Mouse (Mus musculus) kidney, embryonic 15.5 days (tissue): Measurements from ENCODE around the gene Ak9. TPM values are rescaled to one million over a fixed set of nuclear protein-coding genes. Genes with fewer than 3 reads are reported as not detected.
"Not testable (repeated sequence)": the region's sequence is repeated elsewhere in the genome, so short reads cannot be mapped to it uniquely, and the experiment has no call there.

Experiments used
- ATAC-seq: fragments of 200-750 bp; cut with Nextera tagmentation; replicated peaks from 2 replicates; pipeline ENCODE4 v1.8.0; 2017; ENCODE audit warnings: moderate TSS enrichment; ENCODE audit not compliant: low FRiP score
- H3K27ac ChIP-seq: fragments of 300-500 bp; sonication (generic); 2 replicates; pipeline ENCODE4 v1.5.1; 2015; ENCODE audit warnings: mild to moderate bottlenecking, inconsistent platforms
- H3K27me3 ChIP-seq: fragments of 300-500 bp; sonication (generic); 2 replicates; pipeline ENCODE4 v1.6.1; 2015; ENCODE audit warnings: inconsistent platforms
- H3K36me3 ChIP-seq: fragments of 300-500 bp; sonication (generic); 2 replicates; pipeline ENCODE4 v1.6.1; 2015; ENCODE audit warnings: inconsistent platforms
- H3K4me1 ChIP-seq: fragments of 300-500 bp; sonication (generic); 2 replicates; pipeline ENCODE4 v1.6.1; 2015; ENCODE audit warnings: inconsistent platforms
- H3K4me2 ChIP-seq: fragments of 300-500 bp; sonication (generic); 2 replicates; pipeline ENCODE4 v1.6.1; 2015; ENCODE audit warnings: moderate library complexity, mild to moderate bottlenecking, inconsistent platforms
- H3K4me3 ChIP-seq: fragments of 300-500 bp; sonication (generic); replicated peaks from 2 replicates; pipeline ENCODE4 v1.5.1; 2015; ENCODE audit warnings: mild to moderate bottlenecking, inconsistent platforms
- H3K9ac ChIP-seq: fragments of 300-500 bp; sonication (generic); 2 replicates; pipeline ENCODE4 v1.6.1; 2015; ENCODE audit warnings: mild to moderate bottlenecking, inconsistent platforms
- H3K9me3 ChIP-seq: fragments of 300-500 bp; sonication (generic); replicated peaks from 2 replicates; pipeline ENCODE4 v1.6.1; 2016; ENCODE audit warnings: inconsistent platforms
- WGBS: fragments of 180-500 bp; shearing (Covaris S2); methylation state at CpG from one replicate; pipeline ENCODE4 v1.1.7; 2015; ENCODE audit warnings: mixed read lengths; 5-methylcytosine and 5-hydroxymethylcytosine counted together
- polyA plus RNA-seq: library from polyadenylated mRNA; unstranded; fragments of >200 nt; fragmentation: Nextera tagmentation; extraction: Ambion mirVana; gene quantifications from 2 replicates; pipeline ENCODE4 v1.2.1, GENCODE M21; 2015

Gene Ak9
- polyA plus RNA-seq, 1 experiment from 2014 or later, result 0.04 TPM

GRCm38 (mm10) chr10:41365086-41365485 is 61.3 kb downstream of the Ak9 start:
- WGBS, result 84% methylated on average over 9 of the region's 9 CpGs
- no peaks in the 10 kb centered on the region for H3K36me3 ChIP-seq
- no peaks in the 10 kb centered on the region for H3K27me3 ChIP-seq
- no peak overlapping the region for H3K9ac ChIP-seq
- ATAC-seq, result no peak
- no peak overlapping the region for H3K4me2 ChIP-seq
- no peaks in the 10 kb centered on the region for H3K9me3 ChIP-seq
- H3K27ac ChIP-seq, result no peak overlapping the region
- H3K4me3 ChIP-seq, result no peak overlapping the region
- no peaks in the 10 kb centered on the region for H3K4me1 ChIP-seq

GRCm38 (mm10) chr10:41380466-41380865 is 76.7 kb downstream of the Ak9 start:
- H3K9ac ChIP-seq, result no peak overlapping the region
- H3K27ac ChIP-seq, result no peak overlapping the region
- ATAC-seq, result no peak
- H3K27me3 ChIP-seq, result no peaks in the 10 kb centered on the region
- H3K9me3 ChIP-seq, result no peaks in the 10 kb centered on the region
- no peaks in the 10 kb centered on the region for H3K36me3 ChIP-seq
- H3K4me3 ChIP-seq, result no peak overlapping the region
- WGBS, result 81% methylated on average over 12 of the region's 12 CpGs
- H3K4me2 ChIP-seq, result no peak overlapping the region
- no peaks in the 10 kb centered on the region for H3K4me1 ChIP-seq

GRCm38 (mm10) chr10:41385506-41386221 is 81.9 kb downstream of the Ak9 start:
- no peaks in the 10 kb centered on the region for H3K27me3 ChIP-seq
- ATAC-seq, result no peak
- WGBS, result 54% methylated on average over 15 of the region's 15 CpGs

GRCm38 (mm10) chr10:41393555-41393954 is 89.8 kb downstream of the Ak9 start:
- ATAC-seq, result no peak
- WGBS, result 68% methylated on average over 2 of the region's 2 CpGs
- Histone ChIP-seq H3K4me3 (no peak overlapping the region), H3K27ac (no peak overlapping the region), H3K9me3 (no peaks in the 10 kb centered on the region), H3K4me1 (no peaks in the 10 kb centered on the region), H3K27me3 (no peaks in the 10 kb centered on the region), H3K4me2 (no peak overlapping the region), H3K9ac (no peak overlapping the region), H3K36me3 (no peaks in the 10 kb centered on the region)

More at GRCm38 (mm10) chr10:41385506-41386221, 81.9 kb downstream of the Ak9 start:
- no peak overlapping the region for H3K9ac ChIP-seq
- H3K4me2 ChIP-seq, result no peak overlapping the region
- no peaks in the 10 kb centered on the region for H3K9me3 ChIP-seq
- H3K36me3 ChIP-seq, result no peaks in the 10 kb centered on the region
- H3K4me1 ChIP-seq, result no peaks in the 10 kb centered on the region
- H3K27ac ChIP-seq, result no peak overlapping the region
- no peak overlapping the region for H3K4me3 ChIP-seq

- Histone ChIP-seq H3K9ac (no peak overlapping the region), H3K4me3 (no peak overlapping the region), H3K27ac (no peak overlapping the region), H3K4me2 (no peak overlapping the region), H3K9me3 (no peaks in the 10 kb centered on the region), H3K27me3 (no peaks in the 10 kb centered on the region), H3K36me3 (no peaks in the 10 kb centered on the region), H3K4me1 (no peaks in the 10 kb centered on the region)
- no peak for ATAC-seq
- WGBS, result 79% methylated on average over 3 of the region's 3 CpGs
Measured at GRCm38 (mm10) chr10:41401097-41401496, 97.3 kb downstream of the Ak9 start.

GRCm38 (mm10) chr10:41403364-41403763 is 99.6 kb downstream of the Ak9 start:
- H3K27me3 ChIP-seq, result no peaks in the 10 kb centered on the region
- no peak overlapping the region for H3K4me3 ChIP-seq
- WGBS, result 83% methylated on average over 2 of the region's 2 CpGs
- H3K36me3 ChIP-seq, result no peaks in the 10 kb centered on the region
- H3K9ac ChIP-seq, result no peak overlapping the region
- H3K27ac ChIP-seq, result no peak overlapping the region
- no peaks in the 10 kb centered on the region for H3K4me1 ChIP-seq
- H3K9me3 ChIP-seq, result no peaks in the 10 kb centered on the region
- ATAC-seq, result no peak
- no peak overlapping the region for H3K4me2 ChIP-seq

- Histone ChIP-seq H3K4me1 (no peaks in the 10 kb centered on the region), H3K36me3 (no peaks in the 10 kb centered on the region), H3K9ac (no peak overlapping the region), H3K27me3 (no peaks in the 10 kb centered on the region), H3K9me3 (no peaks in the 10 kb centered on the region), H3K4me2 (no peak overlapping the region), H3K27ac (no peak overlapping the region), H3K4me3 (no peak overlapping the region)
- no peak for ATAC-seq
- 42% methylated on average over 3 of the region's 3 CpGs for WGBS
Measured at GRCm38 (mm10) chr10:41403893-41404612, 100.3 kb downstream of the Ak9 start.

GRCm38 (mm10) chr10:41410176-41410575 is 106.4 kb downstream of the Ak9 start:
- H3K4me2 ChIP-seq, H3K27me3 ChIP-seq, H3K4me1 ChIP-seq, ATAC-seq, H3K36me3 ChIP-seq, H3K9me3 ChIP-seq, H3K9ac ChIP-seq, H3K4me3 ChIP-seq, H3K27ac ChIP-seq: not testable (repeated sequence)
- 88% methylated on average over 4 of the region's 4 CpGs for WGBS

GRCm38 (mm10) chr10:41410821-41411220 is 107.0 kb downstream of the Ak9 start:
- not testable (repeated sequence) for H3K27ac ChIP-seq, H3K27me3 ChIP-seq, H3K4me2 ChIP-seq, H3K4me3 ChIP-seq, H3K9me3 ChIP-seq, ATAC-seq, H3K9ac ChIP-seq, H3K36me3 ChIP-seq, H3K4me1 ChIP-seq
- WGBS, result 98% methylated on average over 1 of the region's 1 CpGs

GRCm38 (mm10) chr10:41413471-41413870 is 109.7 kb downstream of the Ak9 start:
- H3K4me2 ChIP-seq, H3K36me3 ChIP-seq, H3K4me3 ChIP-seq, H3K27me3 ChIP-seq, H3K27ac ChIP-seq, H3K9ac ChIP-seq, H3K4me1 ChIP-seq, ATAC-seq: not testable (repeated sequence)
- peaks cover 12% of the 10 kb centered on the region for H3K9me3 ChIP-seq
- 84% methylated on average over 1 of the region's 1 CpGs for WGBS

GRCm38 (mm10) chr10:41415368-41415767 is 111.6 kb downstream of the Ak9 start:
- not testable (repeated sequence) for H3K27me3 ChIP-seq, ATAC-seq, H3K4me1 ChIP-seq, H3K9ac ChIP-seq, H3K4me3 ChIP-seq, H3K4me2 ChIP-seq, H3K9me3 ChIP-seq, H3K27ac ChIP-seq, H3K36me3 ChIP-seq
- 88% methylated on average over 2 of the region's 2 CpGs for WGBS

- 82% methylated on average over 9 of the region's 9 CpGs for WGBS
- Histone ChIP-seq H3K27me3 (no peaks in the 10 kb centered on the region), H3K27ac (no peak overlapping the region), H3K9ac (no peak overlapping the region), H3K4me3 (no peak overlapping the region), H3K9me3 (peaks cover 3% of the 10 kb centered on the region; the same call in 1 of the 2 replicates), H3K4me2 (no peak overlapping the region), H3K36me3 (no peaks in the 10 kb centered on the region), H3K4me1 (no peaks in the 10 kb centered on the region)
- no peak for ATAC-seq
Measured at GRCm38 (mm10) chr10:41420496-41421200, 116.9 kb downstream of the Ak9 start.
